Mouse (Mus musculus) spleen, postnatal 14 days (tissue): ENCODE results near the gene Mindy3.
"Not testable (repeated sequence)": the region's sequence is repeated elsewhere in the genome, so short reads cannot be mapped to it uniquely, and the experiment has no call there.

Experiments used
- DNase-seq, 2 experiments: peaks; one replicate each; pipeline ENCODE4 v3.0.0; 2021 to 2022; ENCODE audit warnings: low spot score in 2 of 2

The Mindy3 gene

DNA sequence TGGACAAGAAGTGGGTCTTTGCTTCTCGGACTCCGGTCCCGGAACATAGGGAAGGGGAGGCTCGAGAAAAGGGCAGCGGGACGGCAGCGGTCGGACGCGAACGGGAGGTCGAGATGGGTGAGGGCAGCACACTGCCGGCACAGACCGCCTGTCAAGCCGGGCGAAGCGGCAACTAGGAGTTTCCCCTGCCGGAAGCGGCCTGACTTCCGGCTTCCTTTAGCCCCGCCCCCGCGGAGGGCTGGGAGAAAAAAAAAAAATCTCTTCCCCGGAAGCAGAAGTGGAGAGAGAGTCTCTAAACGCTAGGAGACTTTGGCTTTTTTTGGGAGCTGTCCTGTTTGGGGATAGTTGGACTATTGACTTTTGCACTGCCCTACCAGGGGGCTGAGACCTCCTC lies at the start of gene Mindy3:
TSS of gene Mindy3 (minus strand) at position 209 of the 394 bp plus-strand sequence.
- DNase-seq, result peak; percentile 75 to 83

DNA sequence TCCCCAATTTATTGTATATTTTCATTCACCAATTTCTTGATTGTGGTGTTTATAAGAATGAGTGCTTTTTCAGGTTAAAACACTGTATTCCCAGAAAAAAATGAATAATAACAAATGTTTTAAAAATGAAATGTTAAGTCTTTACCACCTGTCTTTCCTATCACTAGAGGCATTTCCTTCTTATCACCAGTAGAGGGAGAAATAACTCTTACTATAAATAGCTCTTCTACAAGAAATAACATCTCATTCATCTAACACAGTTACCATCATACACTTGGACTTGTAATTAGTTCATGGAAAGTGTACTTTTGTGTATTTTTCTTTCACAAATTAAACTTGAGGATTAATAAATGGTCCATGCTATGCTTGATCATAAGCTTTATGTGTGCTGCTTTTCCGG lies 40.5 kb upstream of the Mindy3 start:
- no peak for DNase-seq

GRCm38 (mm10) chr2:12450108-12450507 lies 30.8 kb upstream of the Mindy3 start:
- no peak for DNase-seq

GRCm38 (mm10) chr2:12440120-12440519 lies 20.9 kb upstream of the Mindy3 start:
- DNase-seq, result no peak

GRCm38 (mm10) chr2:12439543-12439942 lies 20.3 kb upstream of the Mindy3 start:
- no peak for DNase-seq

DNA sequence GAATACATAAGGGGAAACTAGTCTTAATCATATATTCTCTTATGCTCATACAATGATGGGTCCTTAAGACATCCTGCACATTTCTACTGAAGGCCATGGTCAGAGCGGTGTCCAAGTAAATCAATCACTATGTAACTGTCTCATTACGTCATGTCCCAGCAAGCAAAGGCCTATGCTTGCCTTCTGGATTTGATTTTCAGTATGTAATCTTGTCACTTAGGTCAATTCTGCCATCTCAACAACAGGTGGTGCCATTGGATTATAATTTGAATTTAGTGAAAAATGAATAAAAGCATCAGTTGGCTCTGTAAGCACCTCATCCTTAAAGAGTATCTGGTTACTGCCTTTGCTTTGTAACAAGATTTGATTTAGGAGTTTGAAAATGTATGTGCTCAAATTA lies 18.9 kb upstream of the Mindy3 start:
- DNase-seq, result no peak

DNA sequence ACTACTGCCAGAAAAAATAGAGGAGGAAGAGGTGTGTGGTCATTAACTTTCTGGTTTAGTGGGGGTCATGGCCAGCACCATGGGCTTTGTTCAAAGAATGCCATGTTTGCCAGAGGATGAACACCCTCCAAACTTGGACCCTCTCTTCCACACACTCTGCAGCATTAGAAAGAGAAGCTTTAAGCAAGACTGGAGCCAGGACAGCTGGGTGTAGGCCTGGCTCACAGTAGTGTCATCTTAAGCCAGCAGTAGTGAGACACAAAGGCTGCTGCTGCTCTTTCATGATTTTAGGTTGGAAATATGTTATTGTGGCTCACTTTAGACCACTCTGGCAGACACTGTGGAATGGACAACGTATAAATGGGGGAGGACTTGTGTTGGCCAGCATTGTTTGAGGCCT lies 12.8 kb upstream of the Mindy3 start:
- DNase-seq, result no peak

DNA sequence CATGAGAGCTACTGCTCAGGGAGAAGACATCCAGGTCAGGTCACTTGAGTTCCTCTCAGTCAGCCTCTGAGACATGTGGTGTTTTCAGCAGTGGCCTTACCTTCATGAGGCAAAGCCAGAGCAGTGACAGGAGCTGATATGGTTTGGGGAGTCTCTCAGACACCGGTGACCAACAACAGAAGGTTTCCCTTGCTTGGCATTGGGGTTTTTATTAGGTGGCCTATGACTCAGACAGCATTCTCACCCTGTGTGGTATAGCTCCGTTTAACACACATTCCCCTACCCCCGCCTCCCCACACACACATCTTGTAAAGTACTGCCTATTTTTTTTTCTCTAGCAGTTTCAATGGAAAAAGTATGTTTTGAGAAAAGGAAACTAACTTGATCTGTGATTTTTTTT lies 5.1 kb upstream of the Mindy3 start:
- no peak for DNase-seq

DNA sequence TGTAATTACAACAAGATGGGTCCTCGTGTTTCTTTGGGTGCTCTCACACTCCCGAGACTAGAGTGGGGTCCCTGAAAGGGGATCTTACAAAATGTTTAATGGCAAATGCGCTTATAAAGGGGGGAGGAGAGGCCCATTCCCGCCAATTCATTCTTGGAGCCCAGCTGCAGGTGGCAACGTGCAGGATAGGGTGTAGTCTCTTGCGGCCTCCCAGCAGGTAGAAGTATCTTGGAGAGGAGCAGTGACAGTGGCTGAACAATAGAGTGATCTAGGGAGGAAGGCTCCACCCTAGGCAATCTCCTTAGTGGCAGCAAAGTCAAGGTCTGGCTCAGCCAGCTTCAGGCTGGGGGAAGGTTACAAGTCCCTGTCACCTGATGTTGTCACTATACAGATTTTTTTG lies 4.2 kb upstream of the Mindy3 start:
- not testable (repeated sequence) for DNase-seq

- no peak for DNase-seq
Measured at GRCm38 (mm10) chr2:12418534-12419261, 572 bp downstream of the Mindy3 start.

GRCm38 (mm10) chr2:12418121-12418520 lies 1.1 kb downstream of the Mindy3 start:
- peak in 1 of 2 experiments; percentile 4 for DNase-seq

- no peak for DNase-seq
Measured at GRCm38 (mm10) chr2:12412309-12412708, 7.0 kb downstream of the Mindy3 start.

DNA sequence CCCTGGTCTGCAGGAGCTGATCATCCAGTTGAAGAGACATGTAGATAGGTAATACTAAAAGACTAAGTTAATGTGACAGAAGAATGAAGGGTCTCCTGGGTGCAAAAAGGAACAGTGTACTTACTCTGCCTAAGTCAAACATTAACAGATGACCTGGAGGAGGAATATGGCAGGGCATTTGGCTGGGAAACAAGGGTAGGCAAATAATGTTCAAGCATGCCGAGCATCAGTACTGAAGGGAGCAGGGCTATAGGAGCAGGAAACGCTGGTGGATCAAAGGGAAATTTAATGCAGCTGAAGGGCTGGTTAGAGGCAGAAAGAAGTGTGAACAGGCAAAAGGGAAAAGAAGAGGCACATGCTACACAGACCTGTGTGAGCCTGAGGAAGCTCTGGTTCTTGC lies 8.1 kb downstream of the Mindy3 start:
- DNase-seq, result no peak

DNA sequence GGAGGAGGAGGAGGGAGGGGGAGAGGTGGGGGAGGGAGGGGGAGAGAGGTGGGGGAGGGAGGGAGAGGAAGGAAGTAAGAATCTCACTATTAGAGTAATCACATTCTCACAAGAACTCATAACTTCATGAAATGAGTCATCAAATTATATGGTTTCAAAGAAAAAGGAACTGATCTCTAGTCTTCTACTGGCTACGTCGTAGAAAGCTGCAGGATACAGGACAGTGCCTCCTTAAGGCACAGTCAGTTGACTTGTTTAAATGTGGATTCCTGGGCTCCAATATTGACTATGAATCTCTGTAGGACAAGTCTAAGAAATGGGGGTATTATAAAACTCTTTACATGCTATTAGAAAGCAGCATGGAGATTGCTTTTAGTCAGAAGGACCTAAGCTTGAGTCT lies 12.5 kb downstream of the Mindy3 start:
- DNase-seq, result no peak

- no peak for DNase-seq
Measured at GRCm38 (mm10) chr2:12402469-12402868, 16.8 kb downstream of the Mindy3 start.

- DNase-seq, result no peak
Measured at GRCm38 (mm10) chr2:12401137-12401536, 18.1 kb downstream of the Mindy3 start.

GRCm38 (mm10) chr2:12389028-12389427 lies 30.2 kb downstream of the Mindy3 start:
- DNase-seq, result no peak

- DNase-seq, result no peak
Measured at GRCm38 (mm10) chr2:12388569-12388968, 30.7 kb downstream of the Mindy3 start.

DNA sequence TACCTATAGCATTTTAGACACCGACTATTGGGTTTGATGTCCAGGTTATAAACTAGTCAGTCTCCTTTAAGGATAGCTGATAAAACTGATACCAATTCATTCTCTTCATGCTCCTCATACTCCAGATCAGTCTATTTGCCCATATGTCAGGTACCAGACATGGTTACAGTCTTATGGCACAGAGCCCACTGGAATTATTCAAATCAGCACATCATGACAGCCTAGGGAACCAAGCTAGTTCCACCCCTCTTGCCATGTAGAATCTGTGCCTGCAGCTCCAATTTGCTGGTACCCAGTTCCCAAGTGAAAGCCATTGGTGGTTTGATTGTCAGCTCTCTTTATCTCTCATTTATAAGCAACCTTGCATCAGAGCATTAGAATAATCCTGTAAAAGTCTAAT lies 34.9 kb downstream of the Mindy3 start:
- DNase-seq, result no peak

DNA sequence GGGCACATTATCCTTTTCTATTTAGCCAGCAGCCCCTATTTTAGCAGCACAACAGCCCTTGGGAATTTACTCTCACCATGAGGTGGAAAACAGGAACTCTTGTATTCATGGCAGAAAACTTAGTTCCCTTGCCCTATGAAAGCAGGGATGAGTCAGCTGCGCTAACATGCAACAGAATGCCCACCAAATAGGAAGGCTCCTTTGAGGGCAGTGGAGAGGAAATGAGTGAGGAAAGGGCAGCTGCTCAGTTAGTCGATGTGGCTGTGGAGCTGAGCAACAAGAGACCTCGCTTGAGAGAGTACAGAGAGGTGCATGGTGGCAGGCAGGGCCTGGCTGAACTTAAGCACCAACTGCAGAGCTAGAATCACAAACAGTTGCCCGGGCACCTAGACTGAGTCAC lies 36.6 kb downstream of the Mindy3 start:
- DNase-seq, result no peak

GRCm38 (mm10) chr2:12380233-12380632 lies 39.0 kb downstream of the Mindy3 start:
- DNase-seq, result no peak

DNA sequence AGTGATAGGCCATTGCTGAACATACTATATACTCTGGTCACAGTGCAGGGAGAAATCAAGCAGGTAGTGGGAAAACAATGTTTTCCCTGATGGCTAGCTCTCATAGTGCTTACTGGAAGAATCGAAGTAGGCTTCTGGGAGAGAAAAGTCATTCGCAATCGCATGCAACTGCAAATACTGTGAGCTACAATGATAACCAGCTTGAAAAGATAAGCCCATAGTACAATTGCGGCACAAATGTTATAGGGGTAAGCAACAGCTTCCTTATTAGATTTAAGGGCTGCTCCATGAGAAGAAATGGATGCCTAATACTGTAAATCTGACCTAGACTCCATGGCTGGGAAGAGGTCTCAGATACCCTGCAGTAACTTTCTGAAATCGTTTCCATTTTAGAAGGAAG lies 40.7 kb downstream of the Mindy3 start:
- DNase-seq, result no peak

DNA sequence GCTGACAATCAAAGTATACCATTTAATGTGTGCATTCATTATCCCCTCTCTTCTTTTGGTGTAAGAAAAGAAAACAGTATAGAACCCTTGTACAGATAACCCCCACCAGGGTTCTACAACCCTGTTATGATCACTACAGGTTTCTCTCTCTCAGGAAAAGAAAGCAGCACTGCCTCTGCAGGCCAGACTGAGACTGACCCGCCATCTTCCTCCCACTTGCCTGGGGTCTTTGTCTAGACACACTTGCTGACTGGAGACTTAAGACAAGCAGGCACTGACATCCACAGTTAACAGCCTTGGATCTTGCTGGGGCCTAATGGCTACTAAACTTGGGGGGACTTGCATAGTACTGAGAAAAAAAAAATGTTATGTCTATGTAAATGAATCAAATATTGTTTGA lies 42.2 kb downstream of the Mindy3 start:
- DNase-seq, result no peak

- DNase-seq, result no peak
Measured at GRCm38 (mm10) chr2:12372883-12373282, 46.4 kb downstream of the Mindy3 start.
